Mouse (Mus musculus): ENCODE data around the gene Adgrl4.

DNA sequence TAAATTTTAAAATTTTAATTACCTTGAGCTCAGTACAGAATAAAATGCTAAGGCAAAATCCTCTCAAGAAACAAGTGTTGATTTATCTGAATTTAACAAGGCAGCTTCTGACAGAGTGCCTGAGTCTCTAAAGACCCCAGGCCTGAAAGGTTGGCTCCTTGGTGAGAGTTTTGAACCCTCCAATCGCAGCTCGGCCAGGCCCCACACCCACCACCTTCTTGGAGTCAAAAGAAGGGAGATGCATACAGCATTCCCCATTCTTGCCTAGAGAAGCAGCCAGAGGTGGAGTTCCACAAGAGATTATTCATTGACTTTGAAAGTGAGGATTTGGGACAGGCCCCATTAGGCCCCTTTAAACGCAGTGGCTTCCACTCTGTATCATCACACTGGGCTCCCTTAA, 129.9 kb downstream of the Adgrl4 start:
- no peak for TF ChIP-seq CTCF (IDR thresholded peaks at IDR 0.05; ENCODE audit: insufficient read depth, low read depth, low read length)
- TF ChIP-seq POLR2A (IDR thresholded peaks at IDR 0.05; ENCODE audit: insufficient read depth, low read depth, low read length) = no peak

Data from olfactory bulb, adult 2 months (tissue).